Mouse (Mus musculus) midbrain, embryonic 15.5 days (tissue): ENCODE measurements around the gene Tagln. TPM values are rescaled to one million over a fixed set of nuclear protein-coding genes. Genes with fewer than 3 reads are reported as not detected.

Experiments used
- ATAC-seq: fragments of 200-750 bp; cut with Nextera tagmentation; replicated peaks from 2 replicates; pipeline ENCODE4 v1.8.0; 2017; ENCODE audit warnings: moderate TSS enrichment
- H3K27ac ChIP-seq: fragments of 300-500 bp; sonication (generic); 2 replicates; pipeline ENCODE4 v1.5.1; 2015; ENCODE audit warnings: mild to moderate bottlenecking, inconsistent platforms
- H3K27me3 ChIP-seq: fragments of 300-500 bp; sonication (generic); replicated peaks from 2 replicates; pipeline ENCODE4 v1.6.1; 2015; ENCODE audit warnings: inconsistent platforms
- H3K36me3 ChIP-seq: fragments of 300-500 bp; sonication (generic); replicated peaks from 2 replicates; pipeline ENCODE4 v1.6.1; 2015; ENCODE audit warnings: inconsistent platforms
- H3K4me1 ChIP-seq: fragments of 300-500 bp; sonication (generic); 2 replicates; pipeline ENCODE4 v1.6.1; 2015; ENCODE audit warnings: inconsistent platforms
- H3K4me2 ChIP-seq: fragments of 300-500 bp; sonication (generic); 2 replicates; pipeline ENCODE4 v1.6.1; 2015; ENCODE audit warnings: inconsistent platforms, mild to moderate bottlenecking, moderate library complexity
- H3K4me3 ChIP-seq: fragments of 300-500 bp; sonication (generic); 2 replicates; pipeline ENCODE4 v1.5.1; 2015; ENCODE audit warnings: mild to moderate bottlenecking, inconsistent platforms
- H3K9ac ChIP-seq: fragments of 300-500 bp; sonication (generic); 2 replicates; pipeline ENCODE4 v1.6.1; 2015; ENCODE audit warnings: mild to moderate bottlenecking, inconsistent platforms
- H3K9me3 ChIP-seq: fragments of 300-500 bp; sonication (generic); 2 replicates; pipeline ENCODE4 v1.6.1; 2016; ENCODE audit warnings: inconsistent platforms
- WGBS: fragments of 180-500 bp; shearing (Covaris S2); methylation state at CpG from one replicate; pipeline ENCODE4 v1.1.7; 2015; ENCODE audit warnings: mixed read lengths; 5-methylcytosine and 5-hydroxymethylcytosine counted together
- polyA plus RNA-seq: library from polyadenylated mRNA; unstranded; fragments of >200 nt; fragmentation: Nextera tagmentation; extraction: Ambion mirVana; gene quantifications from 2 replicates; pipeline ENCODE4 v1.2.1, GENCODE M21; 2015

Tagln gene
- polyA plus RNA-seq, 1 experiment from 2014 or later, result 5.3 TPM

DNA sequence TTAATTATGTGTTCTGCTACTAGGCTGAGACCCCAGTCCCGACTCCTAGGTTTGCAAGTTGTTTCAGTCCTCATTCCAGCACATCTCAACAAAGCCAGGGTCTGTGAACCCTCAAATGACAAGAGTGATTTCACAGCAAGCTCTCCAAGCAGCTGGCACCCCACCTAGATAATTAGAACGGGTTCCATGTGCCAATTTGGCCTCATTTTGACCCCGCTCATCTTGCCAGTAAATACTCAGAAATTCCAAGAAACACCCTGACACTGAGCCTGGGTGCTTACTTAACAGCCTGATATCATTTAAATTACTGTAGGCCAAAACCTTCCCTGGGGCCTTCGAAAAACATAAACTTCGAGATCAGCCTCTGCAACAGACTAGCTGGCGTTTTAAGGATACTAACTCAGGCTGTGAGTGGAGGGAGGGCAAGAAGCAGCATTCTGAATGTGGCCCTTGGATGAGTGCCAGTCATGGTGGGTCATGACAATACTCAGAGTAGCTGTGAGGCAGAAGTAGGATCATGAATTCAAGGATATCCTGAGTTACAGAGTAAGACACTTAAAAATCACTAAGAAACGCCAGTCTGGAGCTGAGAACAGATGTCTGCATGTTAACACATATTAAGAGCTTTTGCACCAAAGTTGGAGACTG is 22.3 kb upstream of the Tagln start:
- H3K4me3 ChIP-seq, result no peak overlapping the region
- no peak overlapping the region for H3K9ac ChIP-seq
- WGBS, result 71% methylated on average over 7 of the region's 7 CpGs
- H3K36me3 ChIP-seq, result peaks cover 16% of the 10 kb centered on the region; the same call in 1 of the 2 replicates
- H3K4me2 ChIP-seq, result no peak overlapping the region
- no peaks in the 10 kb centered on the region for H3K27me3 ChIP-seq
- peaks cover 31% of the 10 kb centered on the region for H3K4me1 ChIP-seq
- 0 out of 2 replicates have a peak overlapping the region, but pooled peaks have one; percentile 8 for H3K27ac ChIP-seq
- H3K9me3 ChIP-seq, result no peaks in the 10 kb centered on the region
- no peak for ATAC-seq

DNA sequence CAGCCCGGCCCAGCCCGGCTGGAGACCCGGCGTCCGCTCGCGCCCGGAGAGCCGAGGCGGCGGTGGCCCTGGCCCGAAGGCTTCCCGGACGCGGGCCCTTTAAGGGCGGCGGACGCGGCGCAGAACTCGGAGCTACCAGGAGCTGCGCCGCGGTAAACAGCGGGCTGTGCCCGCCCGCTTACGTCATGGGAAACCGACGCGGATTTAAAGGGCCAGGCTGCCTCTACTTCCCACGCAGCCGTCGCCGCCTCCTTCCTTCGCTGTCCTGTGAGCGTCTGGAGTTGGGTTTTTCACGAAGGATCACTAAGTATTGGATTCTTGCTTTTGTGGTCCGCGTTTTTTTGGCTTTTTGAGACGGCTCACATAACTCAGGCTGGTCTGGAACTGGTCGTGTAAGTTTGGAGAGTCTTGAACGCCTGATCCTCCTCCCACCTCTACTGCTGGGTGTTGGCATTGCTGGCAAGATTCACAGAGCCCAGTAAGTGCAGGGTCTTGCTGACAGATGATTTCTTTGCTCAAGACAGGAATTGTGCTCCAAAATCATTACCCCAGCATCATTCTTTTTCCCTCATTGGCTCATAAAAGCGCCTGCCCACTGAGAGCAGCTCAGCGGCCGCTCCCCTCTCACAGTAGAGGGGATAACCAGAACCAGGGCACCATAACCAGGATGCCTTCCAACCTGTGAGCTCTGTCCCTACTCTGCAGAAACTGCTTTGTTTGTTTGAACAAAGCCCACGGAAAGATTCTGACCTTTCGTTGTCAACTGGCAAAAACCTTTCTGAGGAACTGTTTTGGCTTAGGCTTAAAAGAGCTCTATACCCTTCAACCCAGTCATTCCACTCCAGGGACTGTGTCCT is 19.5 kb upstream of the Tagln start, which contains the start of gene Sidt2:
Sidt2 (minus strand) TSS at position 152 of the 857 bp plus-strand sequence.
- Histone ChIP-seq H3K27ac (peak within 1 kb of the TSS; percentile 83), H3K9ac (peak within 1 kb of the TSS; percentile 81), H3K9me3 (no peaks in the 10 kb centered on the region), H3K27me3 (no peaks in the 10 kb centered on the region), H3K4me3 (peak within 1 kb of the TSS; percentile 88), H3K36me3 (0 out of 2 replicates have a peak, but pooled peaks cover under 1% of the 10 kb centered on the region), H3K4me1 (peaks cover 32% of the 10 kb centered on the region), H3K4me2 (peak within 1 kb of the TSS; percentile 95)
- WGBS, result under 1% methylated on average over 48 of the region's 48 CpGs
- ATAC-seq, result peak; percentile 98

DNA sequence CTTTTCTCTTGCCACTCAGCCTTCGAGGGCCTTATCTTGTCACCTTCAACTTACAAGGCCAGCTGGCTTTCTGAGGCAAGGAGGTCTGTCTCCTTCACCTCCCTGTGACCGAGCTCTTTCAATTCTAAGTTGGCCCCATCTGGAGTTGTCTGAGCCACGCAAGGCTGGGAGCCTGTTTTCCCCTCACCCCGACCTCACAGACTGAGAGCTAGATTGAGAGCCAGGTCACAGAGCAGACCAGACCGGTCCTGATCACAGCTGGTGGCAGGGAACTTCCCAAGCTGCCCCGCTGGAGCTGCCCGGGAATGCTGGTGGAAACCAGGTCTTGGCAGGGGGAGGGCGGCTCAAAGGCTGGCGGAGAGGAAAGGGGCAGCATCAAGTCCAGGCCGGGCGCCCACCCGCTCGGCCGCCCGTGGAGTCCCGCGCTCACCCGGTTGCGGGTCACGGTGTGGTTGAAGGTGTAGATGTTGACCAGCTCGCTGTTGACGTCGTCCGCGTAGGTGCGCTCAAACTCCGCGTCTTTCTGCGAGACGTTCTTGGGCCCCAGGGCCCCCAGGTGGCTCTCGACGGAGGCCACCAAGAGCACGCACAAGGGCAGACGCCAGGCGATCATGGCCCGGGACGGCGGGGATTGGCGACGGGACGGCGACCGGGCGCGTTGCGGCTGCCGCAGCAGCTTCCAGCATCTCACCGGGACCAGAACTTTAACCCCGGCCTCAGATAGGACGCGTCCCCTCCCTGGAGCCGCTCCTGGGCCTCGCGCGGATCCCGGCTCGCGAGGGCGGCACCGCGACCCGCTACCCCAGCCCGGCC is 18.6 kb upstream of the Tagln start:
- Histone ChIP-seq H3K27ac (peak overlapping the region; percentile 83), H3K36me3 (peaks cover 4% of the 10 kb centered on the region), H3K9ac (peak overlapping the region; percentile 81), H3K4me1 (peaks cover 32% of the 10 kb centered on the region), H3K9me3 (no peaks in the 10 kb centered on the region), H3K27me3 (no peaks in the 10 kb centered on the region), H3K4me3 (peak overlapping the region; percentile 88), H3K4me2 (peak overlapping the region; percentile 95)
- under 1% methylated on average over 59 of the region's 63 CpGs for WGBS
- ATAC-seq, result peak; percentile 49

DNA sequence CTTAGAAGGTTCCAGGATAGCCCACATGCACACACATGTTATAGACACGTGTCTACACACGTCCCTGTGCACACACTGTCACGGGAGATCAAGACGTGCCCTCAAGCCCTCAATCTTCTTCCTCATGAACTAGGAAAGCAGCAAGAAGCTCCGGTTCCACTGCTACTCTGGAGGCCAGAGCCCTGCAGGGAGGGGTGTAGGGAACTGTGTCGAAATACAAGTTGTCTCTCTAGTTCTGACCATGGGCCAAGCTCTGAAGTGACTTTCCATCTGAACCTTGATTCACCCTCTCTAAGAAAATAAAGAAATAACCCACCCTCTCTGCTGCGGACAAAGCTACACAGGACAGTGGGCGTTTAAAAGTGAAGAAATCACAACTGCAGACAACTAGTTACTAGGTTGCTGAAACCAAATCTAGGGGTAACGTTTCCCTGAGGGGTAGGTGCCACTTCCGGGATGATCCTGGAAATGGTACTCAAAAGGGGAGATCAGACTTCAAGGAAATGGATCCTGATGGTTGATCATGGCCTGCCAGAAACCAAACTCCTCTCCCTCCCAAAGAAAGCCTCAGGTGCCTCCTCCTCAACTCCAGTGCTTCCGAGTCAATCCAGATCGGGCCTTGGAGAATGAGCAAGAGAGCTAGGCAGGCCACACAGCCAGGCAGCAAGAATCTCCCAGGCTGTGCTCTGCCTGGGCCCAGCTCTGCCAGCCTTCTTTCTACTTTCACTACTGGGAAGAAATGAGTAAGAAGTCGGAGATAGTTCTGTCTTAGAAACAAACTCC is 17.8 kb upstream of the Tagln start:
- Histone ChIP-seq H3K27ac (peak overlapping the region; percentile 83; the same call in 1 of the 2 replicates), H3K9me3 (no peaks in the 10 kb centered on the region), H3K36me3 (peaks cover 7% of the 10 kb centered on the region), H3K4me3 (peak overlapping the region; percentile 88), H3K4me2 (peak overlapping the region; percentile 95), H3K4me1 (peaks cover 32% of the 10 kb centered on the region), H3K9ac (peak overlapping the region; percentile 81), H3K27me3 (no peaks in the 10 kb centered on the region)
- no peak for ATAC-seq
- 66% methylated on average over 13 of the region's 13 CpGs for WGBS

DNA sequence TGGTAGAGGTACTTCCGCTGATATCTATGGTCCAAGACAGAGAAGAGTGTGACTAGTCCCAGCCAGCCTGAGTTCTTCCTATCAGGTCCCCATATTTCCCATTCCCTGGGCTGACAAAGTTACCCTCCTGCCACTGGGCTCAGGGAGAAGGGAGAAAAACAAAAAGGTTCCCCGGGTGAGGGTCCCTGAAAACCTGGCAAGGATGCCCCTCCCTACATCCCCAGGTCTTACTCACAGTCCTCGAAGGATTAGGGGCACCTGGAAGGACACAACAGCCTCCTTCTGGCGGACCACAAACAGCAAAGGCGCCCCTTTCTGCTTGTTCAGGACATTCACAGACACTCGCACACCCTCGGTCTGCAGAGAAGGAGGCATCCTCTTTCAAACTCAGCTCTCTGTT is 17.0 kb upstream of the Tagln start:
- Histone ChIP-seq H3K27ac (no peak overlapping the region), H3K4me2 (0 out of 2 replicates have a peak overlapping the region, but pooled peaks have one; percentile 95), H3K36me3 (peaks cover 14% of the 10 kb centered on the region), H3K27me3 (no peaks in the 10 kb centered on the region), H3K4me1 (peaks cover 28% of the 10 kb centered on the region), H3K4me3 (no peak overlapping the region), H3K9me3 (no peaks in the 10 kb centered on the region), H3K9ac (no peak overlapping the region)
- ATAC-seq, result no peak
- 84% methylated on average over 7 of the region's 7 CpGs for WGBS

DNA sequence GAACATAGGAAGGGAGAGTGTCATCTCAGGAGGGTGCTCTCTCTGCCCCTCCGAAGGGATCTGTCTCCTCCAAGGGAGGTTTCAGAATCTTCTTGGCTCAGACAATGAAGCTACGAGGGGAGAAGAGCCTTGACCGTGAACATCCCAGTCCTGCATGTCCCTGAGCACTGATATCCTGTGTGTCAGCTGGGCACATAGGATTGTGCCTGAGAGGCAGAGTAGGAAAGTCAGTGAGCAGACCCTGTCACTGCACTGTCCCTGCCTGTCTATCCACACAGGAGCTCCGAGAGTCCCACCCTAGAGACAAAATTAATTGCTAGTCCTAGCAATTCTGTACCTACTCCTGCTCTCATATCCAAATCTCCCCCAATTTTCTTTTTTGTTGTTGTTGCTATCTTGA is 16.2 kb upstream of the Tagln start:
- no peak overlapping the region for H3K4me3 ChIP-seq
- no peak overlapping the region for H3K4me2 ChIP-seq
- whole genome bisulfite sequencing, result 92% methylated on average over 4 of the region's 4 CpGs
- H3K4me1 ChIP-seq, result peaks cover 28% of the 10 kb centered on the region
- H3K9me3 ChIP-seq, result no peaks in the 10 kb centered on the region
- H3K27ac ChIP-seq, result no peak overlapping the region
- peaks cover 18% of the 10 kb centered on the region for H3K36me3 ChIP-seq
- no peaks in the 10 kb centered on the region for H3K27me3 ChIP-seq
- no peak for ATAC-seq
- no peak overlapping the region for H3K9ac ChIP-seq

DNA sequence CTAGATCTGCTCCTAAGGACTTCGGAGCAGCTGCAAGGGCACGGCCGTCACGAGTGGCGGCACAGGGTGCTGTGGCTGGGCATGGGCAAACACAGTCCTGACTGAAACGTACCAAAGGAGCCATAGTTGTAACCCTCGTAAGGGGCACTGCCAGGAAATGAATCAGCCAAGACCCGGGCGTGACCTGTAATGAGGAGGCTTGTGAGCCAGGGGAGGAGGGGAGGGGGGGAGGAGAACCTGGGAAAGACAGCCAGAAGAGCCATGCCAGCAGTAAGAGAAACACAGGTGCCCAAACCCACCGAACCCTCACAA is 11.0 kb upstream of the Tagln start:
- Histone ChIP-seq H3K27me3 (no peaks in the 10 kb centered on the region), H3K4me3 (no peak overlapping the region), H3K36me3 (peaks cover 40% of the 10 kb centered on the region), H3K9ac (no peak overlapping the region), H3K27ac (no peak overlapping the region), H3K4me2 (no peak overlapping the region), H3K9me3 (no peaks in the 10 kb centered on the region), H3K4me1 (no peaks in the 10 kb centered on the region)
- ATAC-seq, result no peak
- WGBS, result 91% methylated on average over 10 of the region's 10 CpGs

DNA sequence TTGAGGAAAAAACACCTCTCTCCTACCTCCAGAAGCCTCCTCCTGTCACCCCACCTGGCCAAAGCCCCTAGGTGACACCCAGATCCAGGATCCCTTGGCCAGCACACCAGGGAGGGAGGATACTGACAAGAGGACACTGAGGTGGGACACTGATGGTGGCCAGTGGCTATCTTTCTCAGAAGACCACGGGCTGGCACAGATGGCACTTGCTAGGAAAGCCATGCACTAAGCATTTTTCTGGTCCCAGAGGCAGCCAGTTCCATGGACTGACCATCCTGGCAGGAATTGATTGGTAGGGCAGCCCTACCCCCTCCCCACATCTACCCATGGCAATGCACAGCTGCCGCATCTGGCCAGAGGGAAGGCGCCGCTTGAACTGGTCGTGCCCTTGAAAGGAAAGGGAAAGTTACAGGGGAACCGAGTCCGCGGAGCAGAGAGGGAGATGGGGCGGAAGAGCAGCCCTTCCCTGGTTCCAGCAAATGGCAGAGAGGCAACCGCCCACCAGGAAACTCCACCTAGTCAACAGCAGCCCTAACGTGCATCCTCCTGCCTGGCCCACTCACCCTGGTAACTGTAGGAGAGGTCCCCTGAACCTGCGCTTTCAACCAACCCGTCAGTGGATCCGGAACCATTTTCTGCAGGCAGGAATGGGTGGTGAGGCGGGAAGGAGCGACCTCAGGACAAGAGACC is 10.5 kb upstream of the Tagln start:
- Histone ChIP-seq H3K36me3 (peaks cover 40% of the 10 kb centered on the region), H3K4me2 (no peak overlapping the region), H3K9me3 (no peaks in the 10 kb centered on the region), H3K27ac (no peak overlapping the region), H3K4me1 (no peaks in the 10 kb centered on the region), H3K27me3 (no peaks in the 10 kb centered on the region), H3K9ac (no peak overlapping the region), H3K4me3 (no peak overlapping the region)
- WGBS, result 92% methylated on average over 16 of the region's 16 CpGs
- ATAC-seq, result no peak

DNA sequence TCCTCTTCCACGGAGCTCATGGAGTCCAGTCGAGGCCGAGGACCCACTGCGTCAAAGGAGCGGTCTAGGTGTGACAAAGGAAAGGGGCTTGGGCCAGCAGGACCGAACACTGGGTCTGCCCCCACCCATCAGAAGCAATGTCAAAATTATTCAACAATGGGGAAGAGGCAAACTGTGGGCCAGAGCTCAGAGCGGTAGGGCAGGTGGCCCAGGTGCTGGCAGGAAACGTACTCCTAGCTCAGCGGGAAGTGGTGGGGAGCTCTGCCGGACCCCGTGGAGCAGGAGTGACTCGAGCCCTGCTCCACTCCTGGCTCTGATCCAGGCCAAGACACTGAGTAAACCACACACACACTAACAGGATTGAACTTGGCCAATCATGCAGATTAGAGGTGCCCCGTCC is 9.9 kb upstream of the Tagln start:
- Histone ChIP-seq H3K27me3 (no peaks in the 10 kb centered on the region), H3K9me3 (no peaks in the 10 kb centered on the region), H3K9ac (no peak overlapping the region), H3K4me1 (no peaks in the 10 kb centered on the region), H3K4me3 (no peak overlapping the region), H3K4me2 (no peak overlapping the region), H3K36me3 (peaks cover 40% of the 10 kb centered on the region), H3K27ac (no peak overlapping the region)
- 88% methylated on average over 13 of the region's 13 CpGs for WGBS
- no peak for ATAC-seq

DNA sequence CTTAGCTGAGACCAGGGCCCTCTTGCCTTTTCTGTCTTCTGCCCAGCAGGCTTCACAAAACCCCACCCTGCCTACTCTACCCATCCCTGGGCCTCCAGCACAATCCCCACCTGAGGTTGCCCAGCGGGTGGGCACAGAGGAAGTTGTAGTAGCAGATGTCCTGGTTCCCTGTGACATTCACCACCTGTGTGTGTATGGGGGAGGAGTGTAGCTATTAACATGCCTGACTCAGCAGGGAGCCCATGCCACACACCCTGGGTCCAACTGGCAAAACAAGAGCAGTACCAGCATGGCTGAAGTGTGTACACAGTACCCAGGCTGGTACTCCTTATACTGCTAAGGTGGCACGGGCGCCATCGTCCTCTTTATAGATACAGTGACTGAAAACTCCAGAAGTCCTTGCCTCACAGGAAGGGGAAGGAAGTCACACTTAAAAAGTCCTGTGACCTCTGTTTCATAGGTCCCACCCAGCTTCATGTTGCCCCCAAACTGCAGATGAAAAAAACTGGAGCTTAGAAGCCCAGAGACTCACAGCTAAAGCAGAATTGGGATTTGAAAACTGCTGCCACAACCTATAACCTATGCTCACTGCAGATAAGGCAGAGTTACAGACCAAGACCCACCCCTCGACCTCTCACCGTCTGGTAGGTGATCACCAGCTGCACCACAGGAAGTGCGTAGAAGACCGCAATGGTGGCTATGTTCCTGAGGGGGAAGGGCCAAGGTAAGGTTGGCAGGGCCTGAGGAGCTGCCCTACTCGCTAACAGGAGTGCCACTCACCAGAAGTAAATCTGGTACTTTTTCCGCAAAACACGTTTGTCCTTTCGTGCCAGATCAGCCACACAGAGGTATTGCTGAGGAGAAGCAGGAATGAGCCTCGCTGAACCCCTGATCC is 8.9 kb upstream of the Tagln start:
- ATAC-seq, result no peak
- Histone ChIP-seq H3K27me3 (no peaks in the 10 kb centered on the region), H3K27ac (no peak overlapping the region), H3K4me1 (no peaks in the 10 kb centered on the region), H3K4me3 (no peak overlapping the region), H3K9me3 (no peaks in the 10 kb centered on the region), H3K36me3 (peaks cover 39% of the 10 kb centered on the region), H3K9ac (no peak overlapping the region), H3K4me2 (no peak overlapping the region)
- 90% methylated on average over 13 of the region's 13 CpGs for WGBS
